ENCODE assay signal across 18 mouse cellular contexts in the genomic region with DNA sequence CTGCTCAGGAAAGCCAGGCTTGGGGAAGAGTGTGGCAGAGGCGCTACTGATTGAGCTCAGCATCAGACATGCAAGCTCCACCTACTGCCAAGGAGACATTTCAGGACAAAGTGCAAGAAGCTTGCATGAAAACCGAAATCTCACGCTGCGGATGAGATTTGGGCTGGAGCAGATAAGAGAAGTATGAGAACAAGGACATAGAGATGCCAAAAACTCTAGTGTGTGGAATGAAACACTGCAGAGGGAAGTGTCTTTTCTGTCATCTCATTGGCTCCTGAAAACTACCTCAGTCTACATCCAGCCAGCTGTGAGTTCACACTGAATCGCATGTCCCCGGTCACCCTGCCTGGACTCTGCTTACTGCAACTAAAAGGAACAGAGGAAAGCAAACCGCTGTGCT. TPM values are rescaled to one million over a fixed set of nuclear protein-coding genes. Genes with fewer than 3 reads are reported as not detected.
DNase-seq lines count a peak whose midpoint lies in the region; ATAC-seq and TF ChIP-seq lines count a peak whose summit lies in the region.
"Had no signal": no experiment of that assay in that cellular context is flagged by ENCODE, and none has a peak within 500 bp of the region (broad histone marks: within the 10 kb centered on the region; RNA-seq: fewer than 3 reads in every experiment).

No protein-coding gene starts in this region.

- DNase-seq in kidney, postnatal 0 days (ENCODE audit: low spot score): peak; percentile 36
- peak; percentile 32 for DNase-seq in heart, adult 8-10 months (ENCODE audit: low spot score)
- peak; percentile 15 for DNase-seq in lung, postnatal 25 days (ENCODE audit: low spot score)
- no peak for DNase-seq in natural killer cell, adult 2 months (ENCODE audit: low spot score in 2 of 2)
- no peak for DNase-seq in spleen, adult 12 weeks (ENCODE audit: low spot score)
- DNase-seq: adrenal gland, adult 2 months; cerebellum, postnatal 14 days had no signal

- H3K36me3 ChIP-seq in kidney, postnatal 0 days (ENCODE audit: insufficient read depth, low read length): no peaks in the 10 kb centered on the region
- H3K36me3 ChIP-seq in kidney, embryonic 14.5 days (ENCODE audit: control insufficient read depth, insufficient read depth, low read length): no peaks in the 10 kb centered on the region
- H3K36me3 ChIP-seq in heart, embryonic 16.5 days (ENCODE audit: control insufficient read depth, insufficient read depth): no peaks in the 10 kb centered on the region
- H3K36me3 ChIP-seq: embryonic facial prominence, embryonic 13.5 days; hindbrain, embryonic 12.5 days; liver, embryonic 12.5 days had no signal

- H3K27me3 ChIP-seq in kidney, postnatal 0 days (ENCODE audit: insufficient read depth, low read length): no peaks in the 10 kb centered on the region
- no peaks in the 10 kb centered on the region for H3K27me3 ChIP-seq in kidney, embryonic 14.5 days (ENCODE audit: control insufficient read depth, insufficient read depth, low read length)
- H3K27me3 ChIP-seq in heart, embryonic 16.5 days (ENCODE audit: control insufficient read depth, insufficient read depth, low read length): no peaks in the 10 kb centered on the region
- H3K27me3 ChIP-seq: CH12.LX; embryonic facial prominence, embryonic 13.5 days; hindbrain, embryonic 12.5 days; liver, embryonic 12.5 days; megakaryocyte, embryonic 14.5 days had no signal

- no peak overlapping the region for H3K27ac ChIP-seq in kidney, postnatal 0 days
- H3K27ac ChIP-seq in kidney, embryonic 14.5 days (ENCODE audit: low read depth, low read length): no peak overlapping the region
- H3K27ac ChIP-seq in heart, embryonic 16.5 days (ENCODE audit: low read length): no peak overlapping the region
- H3K27ac ChIP-seq: embryonic facial prominence, embryonic 13.5 days; hindbrain, embryonic 12.5 days; liver, embryonic 12.5 days had no signal

- TF ChIP-seq CTCF in kidney, postnatal 0 days (IDR thresholded peaks at IDR 0.05; ENCODE audit: low read depth): no peak

- no peak for ATAC-seq in kidney, postnatal 0 days (replicated peaks; ENCODE audit: low FRiP score, low read depth)
- no peak for ATAC-seq in kidney, embryonic 14.5 days (ENCODE audit: low FRiP score, low TSS enrichment)
- ATAC-seq in heart, embryonic 16.5 days (replicated peaks; ENCODE audit: extremely low read depth, insufficient read depth, low FRiP score): no peak; the same call in 1 of the 2 replicates
- ATAC-seq: liver, embryonic 12.5 days; Patski had no signal

- no peaks in the 10 kb centered on the region for H3K9me3 ChIP-seq in kidney, postnatal 0 days (replicated peaks; ENCODE audit: low read length)
- no peaks in the 10 kb centered on the region for H3K9me3 ChIP-seq in kidney, embryonic 14.5 days (ENCODE audit: control insufficient read depth, low read length)
- H3K9me3 ChIP-seq in heart, embryonic 16.5 days (replicated peaks; ENCODE audit: control insufficient read depth, low read length): no peaks in the 10 kb centered on the region
- H3K9me3 ChIP-seq: embryonic facial prominence, embryonic 13.5 days; hindbrain, embryonic 12.5 days; liver, embryonic 12.5 days; megakaryocyte, embryonic 14.5 days had no signal

- no peak overlapping the region for H3K4me3 ChIP-seq in kidney, postnatal 0 days (replicated peaks; ENCODE audit: low read depth, low read length)
- H3K4me3 ChIP-seq in kidney, embryonic 14.5 days (ENCODE audit: low read length): no peak overlapping the region
- H3K4me3 ChIP-seq in heart, embryonic 16.5 days (ENCODE audit: low read length): no peak overlapping the region
- H3K4me3 ChIP-seq: embryonic facial prominence, embryonic 13.5 days; hindbrain, embryonic 12.5 days; liver, embryonic 12.5 days; megakaryocyte, embryonic 14.5 days had no signal

- no peak overlapping the region for H3K9ac ChIP-seq in kidney, postnatal 0 days (ENCODE audit: low read depth, low read length)
- H3K9ac ChIP-seq in kidney, embryonic 14.5 days (ENCODE audit: low read depth, low read length): no peak overlapping the region
- H3K9ac ChIP-seq in heart, embryonic 16.5 days (ENCODE audit: low read length): no peak overlapping the region; the same call in 1 of the 2 replicates
- H3K9ac ChIP-seq: embryonic facial prominence, embryonic 13.5 days; hindbrain, embryonic 12.5 days; liver, embryonic 12.5 days had no signal

- no peak overlapping the region for H3K4me2 ChIP-seq in kidney, postnatal 0 days (ENCODE audit: low read length)
- no peak overlapping the region for H3K4me2 ChIP-seq in kidney, embryonic 14.5 days (replicated peaks; ENCODE audit: low read depth, low read length)
- H3K4me2 ChIP-seq in heart, embryonic 16.5 days (ENCODE audit: low read depth, low read length): peak overlapping the region; percentile 26; the same call in 1 of the 2 replicates
- H3K4me2 ChIP-seq: embryonic facial prominence, embryonic 13.5 days; hindbrain, embryonic 12.5 days; liver, embryonic 12.5 days had no signal

- H3K4me1 ChIP-seq in kidney, postnatal 0 days (replicated peaks; ENCODE audit: insufficient read depth, low read length): no peaks in the 10 kb centered on the region
- no peaks in the 10 kb centered on the region for H3K4me1 ChIP-seq in kidney, embryonic 14.5 days (ENCODE audit: control insufficient read depth, insufficient read depth, low read length)
- peaks cover 6% of the 10 kb centered on the region for H3K4me1 ChIP-seq in heart, embryonic 16.5 days (ENCODE audit: control insufficient read depth, insufficient read depth, low read length)
- H3K4me1 ChIP-seq: embryonic facial prominence, embryonic 13.5 days; hindbrain, embryonic 12.5 days; liver, embryonic 12.5 days; megakaryocyte, embryonic 14.5 days had no signal

- WGBS in kidney, postnatal 0 days: 81% methylated on average over 7 of the region's 7 CpGs
- 89% methylated on average over 7 of the region's 7 CpGs for WGBS in kidney, embryonic 14.5 days
- whole genome bisulfite sequencing in heart, embryonic 16.5 days: 42% methylated on average over 7 of the region's 7 CpGs

RNA-seq across cellular contexts. Expression of a gene that starts 38.3 kb away (rescaled TPM):
- polyA plus RNA-seq in kidney, postnatal 0 days (2015; fragmentation: Nextera tagmentation; extraction: Ambion mirVana): 0.69 and 1.2 TPM in 2 replicates
- 0.23 TPM in 1 of 2 replicates, not detected in the other for polyA plus RNA-seq in kidney, embryonic 14.5 days (2014; fragmentation: Nextera tagmentation; extraction: Ambion mirVana)
- total RNA-seq in heart, adult 8-10 months (2022): not detected
- 0.28 and 0.52 TPM in 2 replicates for polyA plus RNA-seq in heart, embryonic 16.5 days (2015; fragmentation: Nextera tagmentation; extraction: Ambion mirVana)
- total RNA-seq: adrenal gland, adult 2 months; CH12.LX; monocyte, adult 5-6 weeks had no signal
- polyA plus RNA-seq: adrenal gland, adult 2 months; embryonic facial prominence, embryonic 13.5 days; liver, embryonic 12.5 days; Patski; stomach, embryonic 14.5 days; urinary bladder, adult 2 months had no signal

Comparison
In these comparisons a context has a peak if more than half of its experiments do, and no peak if none do; other contexts are left out.
1. DNase-seq: peak in kidney, postnatal 0 days (single experiment), heart, adult 8-10 months (single experiment) and lung, postnatal 25 days (single experiment); none in natural killer cell, adult 2 months (0 of 2) and spleen, adult 12 weeks (single experiment).